Mouse (Mus musculus) lung, postnatal 0 days (tissue): ENCODE data around the gene Cdh5.

Source experiments
- CTCF ChIP-seq: IDR thresholded peaks from 2 replicates; pipeline ENCODE4 v1.5.1; 2016; ENCODE audit warnings: antibody characterized with exemption, mild to moderate bottlenecking
- EP300 ChIP-seq: IDR thresholded peaks from 2 replicates; pipeline ENCODE4 v1.6.1; 2016; ENCODE audit warnings: antibody characterized with exemption, mild to moderate bottlenecking, control low read depth

- TF ChIP-seq CTCF (no peak), EP300 (no peak)
Observed at GRCm38 (mm10) chr8:104067390-104067925, 34.0 kb upstream of the Cdh5 start.
